Mouse (Mus musculus): ENCODE results near the gene Fam161b.

DNA sequence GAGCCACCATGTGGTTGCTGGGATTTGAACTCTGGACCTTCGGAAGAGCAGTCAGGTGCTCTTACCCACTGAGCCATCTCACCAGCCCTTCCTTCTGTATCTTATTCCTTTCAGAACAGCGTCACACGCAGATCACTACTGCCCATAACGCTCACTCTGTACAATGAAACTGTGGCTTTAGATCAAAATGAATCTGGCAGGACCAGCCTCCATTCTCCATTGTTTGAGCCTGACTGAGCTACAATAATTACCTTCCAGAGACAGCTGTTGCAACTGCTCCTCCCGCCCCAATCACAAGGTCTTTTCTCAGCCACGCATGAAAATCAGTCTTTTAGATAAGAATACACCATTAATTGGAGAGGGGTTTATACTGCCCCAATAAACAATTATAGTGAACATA is 42.9 kb upstream of the Fam161b start:
- TF ChIP-seq CTCF (IDR thresholded peaks at IDR 0.05; ENCODE audit: control insufficient read depth, insufficient read depth, insufficient replicate concordance, low read depth, low read length) (no peak), POLR2A (IDR thresholded peaks at IDR 0.05; ENCODE audit: control insufficient read depth, low read depth, low read length) (no peak)
